Mouse (Mus musculus) thymus, adult 2 months (tissue): Measurements from ENCODE around the gene Ssh3. TPM values are rescaled to one million over a fixed set of nuclear protein-coding genes. Genes with fewer than 3 reads are reported as not detected.

ENCODE experiments used
- DNase-seq: peaks from one replicate; pipeline ENCODE4 v3.0.0; 2021
- H3K27ac ChIP-seq: fragments of 200-500 bp; 2 replicates; pipeline ENCODE4 v1.5.1; 2012; ENCODE audit warnings: low read length, control low read depth; ENCODE audit not compliant: control insufficient read depth, insufficient read depth
- H3K27me3 ChIP-seq: fragments of 200-500 bp; 2 replicates; pipeline ENCODE4 v1.6.1; 2012; ENCODE audit warnings: mild to moderate bottlenecking, low read length, moderate library complexity, mixed read lengths; ENCODE audit not compliant: control insufficient read depth, insufficient read depth
- H3K36me3 ChIP-seq: fragments of 200-500 bp; 2 replicates; pipeline ENCODE4 v1.6.1; 2012; ENCODE audit warnings: mild to moderate bottlenecking, low read length, moderate library complexity; ENCODE audit not compliant: control insufficient read depth, insufficient read depth
- H3K4me1 ChIP-seq: fragments of 200-500 bp; replicated peaks from 2 replicates; pipeline ENCODE4 v1.6.1; 2012; ENCODE audit warnings: low read length; ENCODE audit not compliant: control insufficient read depth, insufficient read depth
- H3K4me3 ChIP-seq: fragments of 200-500 bp; 2 replicates; pipeline ENCODE4 v1.5.1; 2012; ENCODE audit warnings: mild to moderate bottlenecking, low read length, control low read depth, moderate library complexity; ENCODE audit not compliant: control insufficient read depth, insufficient read depth
- CTCF ChIP-seq: fragments of 200-500 bp; IDR thresholded peaks from 2 replicates; pipeline ENCODE4 v1.5.1; 2012; ENCODE audit warnings: mild to moderate bottlenecking, control low read depth, low read length, moderate library complexity, borderline replicate concordance; ENCODE audit not compliant: control insufficient read depth, poor library complexity, insufficient read depth; ENCODE audit errors: extremely low read depth
- POLR2A ChIP-seq: fragments of 200-500 bp; IDR thresholded peaks from 2 replicates; pipeline ENCODE4 v1.6.1; 2012; ENCODE audit warnings: mild to moderate bottlenecking, low read length, control low read depth, moderate library complexity; ENCODE audit not compliant: control insufficient read depth, poor library complexity, insufficient read depth; ENCODE audit errors: extremely low read depth
- WGBS: fragments of 180-500 bp; shearing (Covaris S2); methylation state at CpG from one replicate; pipeline ENCODE4 v1.1.7; 2018; 5-methylcytosine and 5-hydroxymethylcytosine counted together
- polyA plus RNA-seq: library from polyadenylated mRNA; depleted of rRNA; stranded (reverse); fragments of >200 nt; gene quantifications from 2 replicates; pipeline ENCODE4 v1.2.3, GENCODE M21; 2012

Ssh3 gene
- polyA plus RNA-seq, 1 experiment, result 94.1 TPM

- no peak for DNase-seq
- Histone ChIP-seq H3K36me3 (no peaks in the 10 kb centered on the region), H3K27ac (peak overlapping the region; percentile 98), H3K4me3 (peak overlapping the region; percentile 37), H3K27me3 (no peaks in the 10 kb centered on the region), H3K4me1 (peaks cover 76% of the 10 kb centered on the region)
- TF ChIP-seq POLR2A (no peak), CTCF (no peak)
- 28% methylated on average over 11 of the region's 11 CpGs for WGBS
These were observed 32.1 kb upstream of the Ssh3 start for GRCm38 (mm10) chr19:4300852-4301734.

GRCm38 (mm10) chr19:4300271-4300704, 31.3 kb upstream of the Ssh3 start:
- H3K27me3 ChIP-seq, result no peaks in the 10 kb centered on the region
- H3K4me3 ChIP-seq, result peak overlapping the region; percentile 14
- H3K27ac ChIP-seq, result peak overlapping the region; percentile 98
- H3K4me1 ChIP-seq, result peaks cover 83% of the 10 kb centered on the region
- H3K36me3 ChIP-seq, result no peaks in the 10 kb centered on the region
- peak; percentile 35; the same call in 1 of the 2 replicates for TF ChIP-seq POLR2A
- no peak for TF ChIP-seq CTCF
- peak; percentile 78 for DNase-seq
- WGBS, result 3% methylated on average over 7 of the region's 7 CpGs

- 15% methylated on average over 6 of the region's 6 CpGs for WGBS
- no peaks in the 10 kb centered on the region for H3K36me3 ChIP-seq
- no peak for TF ChIP-seq CTCF
- TF ChIP-seq POLR2A, result no peak
- H3K4me1 ChIP-seq, result peaks cover 88% of the 10 kb centered on the region
- 0 out of 2 replicates have a peak overlapping the region, but pooled peaks have one; percentile 1 for H3K4me3 ChIP-seq
- H3K27me3 ChIP-seq, result no peaks in the 10 kb centered on the region
- DNase-seq, result peak; percentile 54
- H3K27ac ChIP-seq, result peak overlapping the region; percentile 98
These were observed 30.7 kb upstream of the Ssh3 start for GRCm38 (mm10) chr19:4299574-4300270.

GRCm38 (mm10) chr19:4299126-4299525, 30.1 kb upstream of the Ssh3 start:
- Histone ChIP-seq H3K36me3 (no peaks in the 10 kb centered on the region), H3K4me3 (no peak overlapping the region), H3K27ac (peak overlapping the region; percentile 98), H3K4me1 (peaks cover 92% of the 10 kb centered on the region), H3K27me3 (no peaks in the 10 kb centered on the region)
- TF ChIP-seq POLR2A, result no peak
- no peak for TF ChIP-seq CTCF
- DNase-seq, result no peak
- 57% methylated on average over 7 of the region's 7 CpGs for WGBS

GRCm38 (mm10) chr19:4298322-4299121, 29.5 kb upstream of the Ssh3 start:
- 48% methylated on average over 17 of the region's 17 CpGs for WGBS
- H3K4me1 ChIP-seq, result peaks cover 96% of the 10 kb centered on the region
- no peak for DNase-seq

GRCm38 (mm10) chr19:4297851-4298250, 28.9 kb upstream of the Ssh3 start:
- peak; percentile 43 for DNase-seq
- H3K27ac ChIP-seq, result peak overlapping the region; percentile 98
- whole genome bisulfite sequencing, result 62% methylated on average over 5 of the region's 5 CpGs
- no peaks in the 10 kb centered on the region for H3K27me3 ChIP-seq
- H3K36me3 ChIP-seq, result peaks cover under 1% of the 10 kb centered on the region
- H3K4me3 ChIP-seq, result peak overlapping the region; percentile 5; the same call in 1 of the 2 replicates
- peaks cover 91% of the 10 kb centered on the region for H3K4me1 ChIP-seq
- TF ChIP-seq POLR2A (no peak), CTCF (peak; percentile 13; the same call in 1 of the 2 replicates)

More at GRCm38 (mm10) chr19:4298322-4299121, 29.5 kb upstream of the Ssh3 start:
- TF ChIP-seq CTCF (no peak), POLR2A (no peak)
- Histone ChIP-seq H3K4me3 (no peak overlapping the region; the same call in 1 of the 2 replicates), H3K36me3 (no peaks in the 10 kb centered on the region), H3K27ac (peak overlapping the region; percentile 98), H3K27me3 (no peaks in the 10 kb centered on the region)
